Mouse (Mus musculus) G1E-ER4 (cell line): ENCODE results near the gene B3gnt6. TPM values are rescaled to one million over a fixed set of nuclear protein-coding genes. Genes with fewer than 3 reads are reported as not detected.

Experiments used
- GATA1 ChIP-seq: IDR thresholded peaks from one replicate; pipeline ENCODE4 v1.8.0; 2012; ENCODE audit warnings: low read length, inconsistent platforms
- polyA plus RNA-seq: library from polyadenylated mRNA; stranded (reverse); fragments of >175 nt; gene quantifications from 2 replicates; pipeline ENCODE4 v1.2.3, GENCODE M21; 2012

The B3gnt6 gene
- polyA plus RNA-seq, 1 experiment = 0.17 TPM

DNA sequence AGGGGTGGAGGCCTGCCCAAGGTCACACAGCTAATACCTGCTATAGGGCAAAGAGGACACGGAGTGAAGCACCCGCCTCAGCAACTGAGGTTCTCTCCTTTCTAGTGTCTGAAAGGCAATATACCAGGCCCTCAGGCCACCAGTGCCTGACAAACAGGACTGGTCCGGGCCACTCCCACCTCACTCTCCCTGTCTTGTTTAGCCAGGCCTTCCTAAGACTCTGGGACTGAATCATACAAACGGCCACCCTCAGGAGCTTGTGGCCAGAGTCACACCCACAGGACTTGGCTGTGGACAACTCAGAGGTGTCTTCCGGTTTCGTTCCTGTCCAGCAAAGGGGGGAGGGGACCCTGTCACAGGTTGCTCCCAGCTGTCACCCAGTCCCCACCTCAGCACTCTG lies 37.0 kb downstream of the B3gnt6 start:
- no peak for TF ChIP-seq GATA1

DNA sequence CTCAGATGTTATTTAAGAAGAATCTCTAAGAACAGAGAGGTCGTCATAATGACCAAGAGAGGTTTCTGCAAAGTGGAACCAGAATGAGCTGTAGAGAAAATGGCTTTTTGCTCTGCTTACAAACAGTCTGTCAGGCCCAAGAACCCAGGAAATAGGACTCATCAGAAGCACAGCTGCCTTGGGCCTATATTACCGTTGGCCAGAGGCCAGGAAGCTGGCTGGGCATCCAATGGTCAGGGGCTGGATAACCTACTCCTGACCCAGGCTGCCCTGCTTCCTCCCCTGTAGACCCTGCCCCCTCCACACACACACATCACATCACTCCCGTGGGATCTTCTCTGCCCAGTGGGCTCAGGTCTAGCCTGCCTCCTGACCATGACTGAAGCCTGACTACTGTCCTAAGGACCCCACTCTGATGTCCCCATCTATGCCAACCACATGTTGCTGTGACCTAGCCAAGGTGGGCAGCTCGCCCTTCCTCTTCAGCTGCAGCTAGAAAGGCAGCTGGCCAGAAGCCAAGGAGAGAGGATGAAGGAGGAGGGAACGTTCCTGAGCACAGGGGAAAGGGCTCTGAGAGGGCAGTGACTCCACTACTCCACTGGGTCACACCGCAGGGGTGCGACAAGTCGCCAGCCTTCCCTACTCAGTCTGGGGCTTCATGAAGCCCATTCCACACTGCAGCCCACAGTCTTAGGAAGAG lies 39.1 kb downstream of the B3gnt6 start:
- TF ChIP-seq GATA1 = no peak

DNA sequence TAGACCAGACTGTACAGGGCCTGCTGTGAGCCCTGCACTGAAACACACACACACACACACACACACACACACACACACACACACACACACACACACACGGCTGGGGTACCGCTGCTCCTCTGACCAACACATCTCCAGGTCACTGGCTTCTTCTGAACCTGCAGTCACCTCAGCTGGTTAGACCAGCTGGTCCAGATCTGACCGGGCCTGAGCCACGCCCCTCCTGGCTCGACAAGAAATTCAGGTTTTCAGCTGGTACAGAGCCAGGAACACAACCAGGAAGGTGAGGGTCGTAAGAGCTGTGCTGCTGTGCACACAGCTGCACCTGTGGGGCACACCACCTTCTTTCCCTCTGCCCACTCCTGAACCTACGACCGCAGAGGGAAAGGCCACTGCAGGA lies 40.8 kb downstream of the B3gnt6 start:
- TF ChIP-seq GATA1 = no peak

DNA sequence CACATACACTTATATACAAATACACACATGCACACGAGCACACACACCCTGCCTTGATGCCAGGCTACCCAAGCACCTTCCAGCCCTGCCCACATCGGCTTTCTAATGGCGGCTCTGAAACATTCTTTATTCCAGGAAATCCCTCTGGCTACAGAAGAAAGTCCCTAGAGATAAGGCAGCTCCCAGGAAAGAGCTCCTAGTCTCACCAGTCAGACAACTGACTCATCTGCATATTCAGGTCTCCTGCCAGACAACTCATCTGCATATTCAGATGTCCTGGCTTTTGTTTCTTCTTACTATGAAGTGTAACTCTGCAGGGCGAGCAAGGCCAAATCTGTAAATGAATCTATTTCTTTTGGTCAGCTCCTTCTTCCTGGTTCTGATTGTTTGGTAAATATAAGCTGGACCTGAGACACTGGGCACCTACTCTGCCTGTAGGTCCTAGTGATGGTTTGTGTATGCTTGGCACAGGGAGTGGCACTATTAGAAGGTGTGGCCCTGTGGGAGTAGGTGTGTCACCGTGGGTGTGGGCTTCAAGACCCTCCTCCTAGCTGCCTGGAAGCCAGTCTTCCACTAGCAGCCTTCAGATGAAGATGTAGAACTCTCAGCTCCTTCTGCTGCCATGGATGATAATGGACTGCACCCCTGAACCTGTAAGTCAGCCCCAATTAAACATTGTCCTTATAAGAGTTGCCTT lies 41.5 kb downstream of the B3gnt6 start:
- TF ChIP-seq GATA1 = no peak

DNA sequence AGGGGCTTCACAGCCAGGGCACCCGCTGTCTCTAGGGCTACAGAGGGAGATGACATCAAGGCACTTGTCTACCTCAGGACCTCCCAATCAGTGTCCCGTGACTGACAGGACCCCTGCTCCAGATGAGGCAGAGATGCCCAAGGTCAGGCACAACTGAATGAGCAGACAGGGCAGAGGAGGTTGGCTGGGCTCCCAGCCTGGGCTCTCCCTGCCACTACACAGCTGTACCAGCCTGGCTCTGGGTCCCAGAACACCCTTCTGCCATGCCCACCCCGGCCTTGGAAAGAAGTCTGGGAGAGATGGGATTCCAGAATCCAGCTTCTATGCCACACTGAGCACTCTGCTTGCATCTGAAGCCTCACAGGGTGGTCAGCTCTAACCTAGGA lies 43.0 kb downstream of the B3gnt6 start:
- TF ChIP-seq GATA1 = no peak

DNA sequence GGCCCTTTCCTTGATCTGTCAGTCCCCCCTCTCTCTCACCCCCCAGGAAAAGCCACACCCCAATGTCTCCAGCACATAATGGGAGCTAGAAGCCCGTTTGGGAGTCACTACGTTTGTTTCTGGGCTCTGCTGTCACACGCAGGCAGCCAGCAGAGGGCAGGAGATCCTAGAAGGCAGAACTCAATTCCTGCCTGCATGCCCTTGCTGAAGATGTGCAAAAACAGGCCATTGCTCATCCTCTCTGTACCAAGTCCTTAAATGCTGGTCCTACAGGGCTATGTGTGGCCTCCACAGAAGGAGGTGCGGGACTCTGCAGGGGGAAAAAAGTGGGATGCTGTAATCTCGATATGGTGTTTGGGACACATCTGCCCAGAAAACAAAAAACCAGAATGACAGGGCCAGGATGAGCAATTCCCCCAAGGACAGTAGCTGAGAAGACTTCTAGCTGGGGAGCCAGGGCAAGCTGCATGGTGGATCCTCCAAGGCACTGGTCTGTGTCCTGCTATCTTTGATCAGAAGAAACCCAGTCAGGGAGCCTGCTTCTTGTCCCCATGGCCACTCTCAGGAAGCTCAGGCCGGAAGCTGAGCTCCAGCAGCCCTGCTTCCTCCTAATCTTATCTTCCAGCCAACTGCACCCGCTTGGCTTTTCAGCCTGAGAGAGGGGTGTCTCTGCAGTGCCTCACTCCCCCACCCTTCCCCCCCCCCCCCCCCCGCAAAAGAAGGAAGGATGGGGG lies 43.6 kb downstream of the B3gnt6 start:
- no peak for TF ChIP-seq GATA1

DNA sequence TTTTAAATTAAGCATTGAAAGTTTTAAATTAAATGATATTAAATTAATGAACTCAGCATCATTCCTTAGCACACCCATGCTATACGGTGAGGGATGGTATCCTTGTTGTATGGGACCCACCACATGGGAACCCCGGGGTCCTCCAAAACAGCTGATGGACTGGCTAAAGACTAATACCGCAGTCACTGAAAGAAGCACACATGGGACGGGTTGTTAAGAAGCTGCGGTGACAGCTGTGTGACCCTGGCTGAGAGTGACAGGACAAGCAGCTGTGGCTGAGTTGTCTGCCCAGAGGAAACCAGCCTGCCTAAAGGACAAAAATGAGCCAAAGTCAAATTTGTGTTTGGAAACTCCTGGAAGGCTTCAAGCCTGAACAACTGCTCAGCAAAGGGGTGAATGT lies 45.4 kb downstream of the B3gnt6 start:
- TF ChIP-seq GATA1 = no peak

DNA sequence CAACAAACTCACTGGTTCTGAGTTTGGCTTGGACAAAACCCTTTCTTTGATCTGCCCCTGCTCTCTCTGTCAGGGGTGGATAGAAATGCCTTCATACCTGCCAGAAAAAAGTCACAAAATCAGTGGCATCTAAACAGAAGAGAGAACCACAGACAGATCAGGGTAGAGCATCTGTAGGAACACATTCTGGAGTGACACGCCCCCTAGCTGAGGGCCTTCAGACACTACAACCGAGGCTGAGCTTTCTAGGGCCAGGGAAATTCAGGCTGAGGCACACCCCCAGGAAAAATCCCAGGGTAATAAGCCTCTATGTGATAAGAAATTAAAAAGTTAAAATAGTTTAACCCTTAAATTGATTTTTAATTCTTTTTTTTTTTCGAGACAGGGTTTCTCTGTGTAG lies 45.9 kb downstream of the B3gnt6 start:
- TF ChIP-seq GATA1 = no peak

DNA sequence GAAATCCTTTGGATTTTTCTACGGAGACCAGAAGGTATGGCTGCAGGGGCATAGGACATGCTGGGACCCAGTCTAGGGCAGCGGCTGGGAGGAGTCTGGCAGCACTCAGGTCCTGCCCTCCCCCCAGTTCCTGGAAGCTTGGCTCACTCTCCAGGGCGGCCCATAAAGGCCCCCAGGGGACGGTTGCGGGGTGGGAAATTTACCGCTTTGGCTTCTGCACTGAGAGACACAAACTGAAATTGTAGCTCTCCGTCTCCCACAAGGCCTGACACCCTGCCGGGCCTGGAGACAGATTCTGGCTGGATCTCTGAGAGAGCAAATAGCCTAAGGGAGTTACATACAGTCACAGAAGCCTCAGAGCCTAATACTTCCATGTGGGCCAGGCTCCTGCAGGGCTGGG lies 46.9 kb downstream of the B3gnt6 start:
- TF ChIP-seq GATA1 = no peak

DNA sequence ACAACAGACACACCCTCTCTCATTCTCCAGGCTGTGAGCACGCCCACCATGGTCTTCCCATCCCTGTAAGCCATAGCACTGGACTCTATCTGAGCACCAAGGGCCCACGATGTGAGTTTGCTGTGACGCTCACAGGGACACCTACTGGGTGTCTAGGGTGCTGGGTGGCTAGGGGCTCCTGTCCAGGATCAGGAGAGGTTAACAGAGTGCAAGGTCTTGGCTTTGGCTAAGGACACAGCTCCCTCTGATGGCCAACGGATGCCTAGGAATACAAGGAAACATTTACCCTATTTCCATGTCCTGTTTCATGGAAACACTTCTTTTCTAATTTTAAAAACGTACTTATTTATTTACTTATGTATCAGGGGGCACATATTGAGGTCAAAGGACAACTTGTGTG lies 48.8 kb downstream of the B3gnt6 start:
- TF ChIP-seq GATA1 = no peak

DNA sequence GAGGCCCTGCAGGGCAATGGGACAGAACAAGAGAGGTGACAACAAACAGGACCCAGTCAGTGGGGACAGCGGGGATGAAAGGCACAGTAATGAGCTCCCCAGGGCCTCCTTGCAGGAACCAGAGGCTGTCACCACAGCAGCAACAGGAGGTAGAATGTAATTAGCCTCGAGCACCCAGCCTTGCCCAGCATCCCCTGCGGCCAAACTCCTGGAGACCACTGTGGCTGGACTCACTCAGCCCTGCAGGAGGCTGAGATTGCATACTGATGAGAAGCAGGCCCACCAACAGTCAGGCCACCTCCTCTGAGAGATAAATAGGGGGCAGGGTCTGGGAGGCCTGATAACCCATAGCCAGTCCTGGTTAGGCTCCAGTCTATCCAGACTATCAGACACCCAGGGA lies 49.5 kb downstream of the B3gnt6 start:
- no peak for TF ChIP-seq GATA1

DNA sequence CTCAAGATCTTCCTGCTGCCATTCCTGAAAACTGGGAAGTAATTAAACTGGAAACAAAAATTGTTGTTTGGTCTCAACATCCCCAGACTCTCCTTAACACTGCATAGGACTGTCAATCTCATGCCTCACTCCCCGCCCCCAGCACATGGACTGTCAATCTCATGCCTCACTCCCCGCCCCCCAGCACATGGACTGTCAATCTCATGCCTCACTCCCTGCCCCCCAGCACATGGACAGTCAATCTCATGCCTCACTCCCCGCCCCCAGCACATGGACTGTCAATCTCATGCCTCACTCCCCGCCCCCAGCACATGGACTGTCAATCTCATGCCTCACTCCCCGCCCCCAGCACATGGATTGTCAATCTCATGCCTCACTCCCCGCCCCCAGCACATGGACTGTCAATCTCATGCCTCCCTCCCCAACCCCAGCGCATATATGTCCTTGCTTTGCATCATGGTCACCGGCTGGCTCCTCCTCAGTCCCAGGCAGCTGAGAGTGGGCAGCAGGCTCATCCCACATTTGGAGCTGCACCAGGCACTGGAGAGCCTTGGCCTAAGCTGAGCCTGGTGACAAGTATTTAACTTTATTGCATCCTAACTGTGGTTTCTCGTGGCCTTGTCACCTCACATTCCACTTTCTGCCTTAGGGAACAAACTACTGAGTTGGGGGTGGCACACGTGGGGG lies 50.4 kb downstream of the B3gnt6 start:
- no peak for TF ChIP-seq GATA1

DNA sequence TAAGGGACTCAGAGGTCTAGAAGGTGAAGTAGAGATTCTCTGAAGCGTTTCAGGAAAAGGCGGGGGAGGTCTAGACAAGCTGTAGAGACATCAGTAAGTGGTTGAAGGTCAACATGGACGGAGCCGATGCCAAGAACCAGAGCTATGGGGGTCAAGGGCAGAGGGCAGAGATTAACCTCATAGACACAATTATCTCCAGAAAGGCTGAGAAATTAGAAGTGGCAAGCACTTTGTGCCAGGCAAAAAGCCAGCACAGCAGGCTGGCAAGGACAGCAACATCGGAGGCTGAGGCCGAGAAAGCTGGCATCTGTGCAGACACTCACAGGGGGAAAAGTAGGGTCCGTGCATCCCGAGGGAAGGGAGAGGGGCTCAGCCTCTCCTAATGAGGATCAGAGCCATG lies 51.5 kb downstream of the B3gnt6 start:
- TF ChIP-seq GATA1 = no peak

DNA sequence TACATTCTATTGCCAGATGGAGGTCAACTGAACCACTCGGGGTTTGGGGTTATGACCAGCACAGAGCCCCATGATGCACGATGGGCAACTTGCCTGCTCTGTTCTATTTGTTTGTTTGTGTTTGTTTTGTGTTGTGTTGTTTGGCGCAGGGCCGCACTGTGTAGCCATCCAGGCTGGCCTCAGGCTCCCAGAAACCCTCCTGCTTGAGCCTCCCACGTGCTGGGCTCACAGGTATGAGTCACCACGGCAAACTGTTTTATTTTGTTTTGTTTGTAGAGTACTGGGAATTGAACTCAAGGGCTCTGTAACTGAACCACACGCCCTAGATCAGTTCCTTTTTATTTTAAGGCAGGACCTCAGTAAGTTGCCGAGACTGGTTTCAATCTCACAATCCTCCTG lies 52.8 kb downstream of the B3gnt6 start:
- no peak for TF ChIP-seq GATA1

DNA sequence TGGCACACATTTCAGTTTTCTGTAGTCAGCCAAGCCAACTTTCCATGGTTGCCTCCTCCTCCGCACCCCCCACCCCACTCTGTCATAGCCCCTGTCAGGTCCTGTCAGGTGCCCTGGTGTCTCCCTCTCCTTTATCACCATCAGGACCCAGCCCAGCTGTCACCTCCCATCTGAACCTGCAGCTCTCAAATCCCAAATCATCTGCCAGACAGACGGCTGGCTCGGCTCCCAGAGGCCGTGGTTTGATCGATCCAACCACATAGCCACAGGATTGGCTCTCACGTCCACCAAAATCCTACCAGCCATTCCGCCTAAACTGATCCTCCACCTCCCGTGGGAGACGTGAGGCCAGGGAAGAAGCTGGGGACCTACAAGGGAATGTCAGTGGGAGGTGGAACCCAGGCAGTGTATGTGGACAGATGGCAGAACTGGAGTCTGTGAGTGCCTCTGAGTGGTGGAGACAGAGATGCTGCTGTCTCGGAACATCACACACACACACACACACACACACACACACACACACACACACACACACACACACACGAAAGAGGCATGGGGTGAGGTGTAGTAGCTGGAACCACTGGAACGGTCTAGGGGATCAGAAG lies 53.3 kb downstream of the B3gnt6 start:
- TF ChIP-seq GATA1 = no peak

DNA sequence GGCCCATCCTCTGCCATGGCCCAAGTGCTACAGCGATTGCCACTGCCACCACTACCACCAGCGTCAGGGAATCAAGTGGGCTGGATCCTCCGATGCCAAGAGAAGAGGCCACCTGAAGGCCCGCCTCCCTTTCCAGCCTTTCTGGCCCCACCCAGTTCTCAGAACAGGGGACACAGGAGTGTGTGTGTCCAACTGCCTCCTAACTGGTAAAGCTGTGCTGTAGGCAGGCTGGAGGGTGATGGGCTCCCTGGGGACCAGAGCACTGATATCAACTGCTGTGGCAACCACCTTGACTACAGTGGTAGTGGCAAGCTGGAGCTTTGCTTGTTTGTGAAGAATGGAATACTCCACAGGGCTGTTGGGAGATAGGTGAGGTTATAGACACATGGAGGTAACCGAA lies 53.9 kb downstream of the B3gnt6 start, which contains the start of gene Omp:
Omp (minus strand) TSS at position 101 of the 400 bp plus-strand sequence.
- no peak for TF ChIP-seq GATA1
